Mouse (Mus musculus) limb, embryonic 13.5 days (tissue): ENCODE results near the gene Kcnj6. TPM values are rescaled to one million over a fixed set of nuclear protein-coding genes. Genes with fewer than 3 reads are reported as not detected.

Source experiments
- ATAC-seq: fragments of 200-750 bp; cut with Nextera tagmentation; 2 replicates; pipeline ENCODE4 v1.8.0; 2017; ENCODE audit warnings: low read depth, moderate number of reproducible peaks, moderate TSS enrichment; ENCODE audit not compliant: low FRiP score
- H3K27ac ChIP-seq: fragments of 300-500 bp; sonication (generic); 2 replicates; pipeline ENCODE4 v1.5.1; 2015; ENCODE audit warnings: inconsistent platforms, mild to moderate bottlenecking, moderate library complexity
- H3K27me3 ChIP-seq: fragments of 300-500 bp; sonication (generic); 2 replicates; pipeline ENCODE4 v1.6.1; 2015; ENCODE audit warnings: mild to moderate bottlenecking, inconsistent platforms
- H3K36me3 ChIP-seq: fragments of 300-500 bp; sonication (generic); 2 replicates; pipeline ENCODE4 v1.6.1; 2015; ENCODE audit warnings: inconsistent platforms, mild to moderate bottlenecking, moderate library complexity
- H3K4me1 ChIP-seq: fragments of 300-500 bp; sonication (generic); 2 replicates; pipeline ENCODE4 v1.6.1; 2015; ENCODE audit warnings: inconsistent platforms
- H3K4me2 ChIP-seq: fragments of 300-500 bp; sonication (generic); replicated peaks from 2 replicates; pipeline ENCODE4 v1.6.1; 2015; ENCODE audit warnings: inconsistent platforms, mild to moderate bottlenecking, moderate library complexity
- H3K4me3 ChIP-seq: fragments of 300-500 bp; sonication (generic); 2 replicates; pipeline ENCODE4 v1.5.1; 2015; ENCODE audit warnings: moderate library complexity, mild to moderate bottlenecking, inconsistent platforms
- H3K9ac ChIP-seq: fragments of 300-500 bp; sonication (generic); 2 replicates; pipeline ENCODE4 v1.6.1; 2015; ENCODE audit warnings: mild to moderate bottlenecking, inconsistent platforms
- H3K9me3 ChIP-seq: fragments of 300-500 bp; sonication (generic); 2 replicates; pipeline ENCODE4 v1.6.1; 2016; ENCODE audit warnings: inconsistent platforms
- WGBS: fragments of 180-500 bp; shearing (Covaris S2); methylation state at CpG from one replicate; pipeline ENCODE4 v1.1.7; 2015; 5-methylcytosine and 5-hydroxymethylcytosine counted together
- polyA plus RNA-seq: library from polyadenylated mRNA; unstranded; fragments of >200 nt; fragmentation: Nextera tagmentation; extraction: Ambion mirVana; gene quantifications from 2 replicates; pipeline ENCODE4 v1.2.1, GENCODE M21; 2015

The Kcnj6 gene
- polyA plus RNA-seq, 1 experiment from 2014 or later, result not detected

DNA sequence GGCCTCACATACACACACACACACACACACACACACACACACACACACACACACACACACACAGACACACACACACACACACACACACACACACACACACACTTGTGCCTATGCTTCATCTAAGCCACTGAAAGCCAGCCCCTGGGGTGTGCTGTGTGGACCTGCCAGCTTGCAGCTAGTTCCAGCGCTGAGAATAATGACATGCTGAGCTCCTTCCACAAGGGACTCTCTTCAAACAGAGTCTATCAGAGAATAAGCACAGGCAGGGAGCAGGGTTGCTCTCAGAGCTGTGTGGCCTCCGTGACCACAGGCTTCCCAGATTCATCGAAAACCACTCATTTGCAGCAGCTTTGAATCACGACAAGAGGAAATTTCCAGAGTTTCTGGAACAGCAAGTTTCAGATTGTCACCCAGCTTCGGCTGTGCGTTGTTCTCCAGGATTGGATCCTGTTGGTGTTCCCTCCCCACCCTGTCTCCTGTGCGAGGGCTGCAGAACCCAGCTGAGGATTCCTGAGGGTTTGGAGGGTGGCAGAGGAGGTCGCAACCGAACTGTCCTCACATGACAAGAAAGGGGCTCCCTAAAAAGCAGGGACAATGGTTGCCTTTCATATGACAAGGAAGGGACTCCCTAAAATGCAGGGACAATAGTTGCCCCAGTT lies 124.8 kb downstream of the Kcnj6 start:
- ATAC-seq, result no peak
- WGBS, result 55% methylated on average over 9 of the region's 9 CpGs

DNA sequence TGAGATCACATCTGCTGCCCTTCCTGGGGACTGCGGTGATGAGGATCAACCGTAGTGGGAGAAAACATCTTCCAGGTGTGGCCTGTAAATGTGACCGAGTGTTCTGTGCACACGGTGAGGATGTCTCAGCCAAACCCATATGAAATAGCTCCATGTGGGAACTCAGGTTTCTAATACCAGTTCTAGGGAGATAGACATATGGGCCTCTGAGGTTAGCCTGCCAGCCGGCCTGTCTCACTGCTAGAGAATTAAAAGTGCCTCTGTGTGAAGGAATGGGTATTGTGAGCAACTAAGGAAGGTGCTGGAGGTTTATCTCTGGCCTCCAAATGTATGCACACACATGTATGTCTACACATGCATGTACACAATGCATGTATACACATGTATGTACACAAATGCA lies 129.1 kb downstream of the Kcnj6 start:
- H3K27me3 ChIP-seq, result no peaks in the 10 kb centered on the region
- H3K4me2 ChIP-seq, result no peak overlapping the region
- 65% methylated on average over 5 of the region's 5 CpGs for WGBS
- H3K4me3 ChIP-seq, result no peak overlapping the region
- H3K9me3 ChIP-seq, result no peaks in the 10 kb centered on the region
- H3K9ac ChIP-seq, result no peak overlapping the region
- no peaks in the 10 kb centered on the region for H3K36me3 ChIP-seq
- H3K4me1 ChIP-seq, result peaks cover 6% of the 10 kb centered on the region
- ATAC-seq, result no peak
- H3K27ac ChIP-seq, result no peak overlapping the region

More for the DNA sequence above, 124.8 kb downstream of the Kcnj6 start:
- no peaks in the 10 kb centered on the region for H3K9me3 ChIP-seq
- no peaks in the 10 kb centered on the region; the same call in 1 of the 2 replicates for H3K4me1 ChIP-seq
- no peaks in the 10 kb centered on the region for H3K27me3 ChIP-seq
- no peak overlapping the region for H3K9ac ChIP-seq
- H3K4me3 ChIP-seq, result no peak overlapping the region
- H3K27ac ChIP-seq, result no peak overlapping the region
- H3K4me2 ChIP-seq, result no peak overlapping the region
- H3K36me3 ChIP-seq, result no peaks in the 10 kb centered on the region

DNA sequence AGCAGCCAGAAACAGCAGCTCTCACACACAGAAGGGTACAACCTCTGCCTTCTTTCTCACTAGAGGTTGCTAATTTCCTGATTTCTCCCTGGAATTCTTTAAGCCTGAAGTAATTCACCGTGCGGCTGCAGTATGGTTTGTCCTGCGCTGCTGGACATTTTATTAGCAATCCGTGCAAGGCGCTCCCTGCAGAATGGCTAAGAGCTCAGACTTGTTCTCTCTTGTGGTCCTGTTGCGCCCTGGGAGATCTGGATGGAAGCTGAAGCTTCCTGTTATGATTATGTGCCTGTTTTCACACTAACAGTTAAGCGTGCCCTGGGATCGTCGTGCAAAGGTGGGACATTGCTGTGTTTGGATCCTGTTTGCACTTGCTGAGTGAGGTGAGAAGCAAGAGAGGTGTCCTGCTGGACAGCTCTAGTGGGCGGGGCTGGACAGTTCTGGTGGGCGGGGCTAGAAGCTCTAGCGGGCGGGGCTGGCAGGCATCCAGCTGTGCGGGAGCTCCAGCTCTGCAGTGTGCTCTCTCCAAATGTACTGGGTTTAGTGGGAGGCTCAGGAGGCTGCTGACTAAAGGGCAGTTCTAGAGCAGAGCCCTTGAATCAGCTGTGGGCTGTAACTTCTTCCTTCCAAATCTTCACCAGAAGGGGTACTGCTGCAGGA lies 131.1 kb downstream of the Kcnj6 start:
- Histone ChIP-seq H3K4me2 (peak overlapping the region; percentile 15), H3K4me1 (peaks cover 6% of the 10 kb centered on the region), H3K4me3 (no peak overlapping the region), H3K9ac (no peak overlapping the region), H3K9me3 (no peaks in the 10 kb centered on the region), H3K27ac (no peak overlapping the region), H3K27me3 (no peaks in the 10 kb centered on the region), H3K36me3 (no peaks in the 10 kb centered on the region)
- peak; percentile 72; the same call in 1 of the 2 replicates for ATAC-seq
- 33% methylated on average over 14 of the region's 14 CpGs for WGBS

DNA sequence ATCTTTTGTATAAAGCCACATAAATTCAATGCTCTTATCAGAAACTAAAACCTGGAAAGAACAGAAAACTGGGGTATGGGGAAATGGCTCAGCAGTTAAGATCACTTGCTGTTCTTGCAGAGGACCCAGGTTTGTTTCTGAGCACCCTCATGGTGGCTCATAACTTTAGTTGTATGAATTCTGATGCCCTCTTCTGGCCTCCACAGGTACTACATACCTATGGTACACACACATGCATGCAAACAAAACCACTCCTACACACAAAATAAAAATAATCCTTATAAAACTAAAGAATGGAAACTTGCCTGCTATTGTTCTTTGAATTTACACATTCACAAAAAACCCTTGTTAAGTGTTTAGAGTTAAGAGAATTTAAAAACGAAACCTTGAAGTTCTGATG lies 131.7 kb downstream of the Kcnj6 start:
- 71% methylated on average over 1 of the region's 1 CpGs for WGBS
- no peak for ATAC-seq
- peaks cover 6% of the 10 kb centered on the region for H3K4me1 ChIP-seq
- no peaks in the 10 kb centered on the region for H3K27me3 ChIP-seq
- H3K4me2 ChIP-seq, result no peak overlapping the region
- no peaks in the 10 kb centered on the region for H3K36me3 ChIP-seq
- H3K4me3 ChIP-seq, result no peak overlapping the region
- no peak overlapping the region for H3K9ac ChIP-seq
- no peak overlapping the region for H3K27ac ChIP-seq
- no peaks in the 10 kb centered on the region for H3K9me3 ChIP-seq

DNA sequence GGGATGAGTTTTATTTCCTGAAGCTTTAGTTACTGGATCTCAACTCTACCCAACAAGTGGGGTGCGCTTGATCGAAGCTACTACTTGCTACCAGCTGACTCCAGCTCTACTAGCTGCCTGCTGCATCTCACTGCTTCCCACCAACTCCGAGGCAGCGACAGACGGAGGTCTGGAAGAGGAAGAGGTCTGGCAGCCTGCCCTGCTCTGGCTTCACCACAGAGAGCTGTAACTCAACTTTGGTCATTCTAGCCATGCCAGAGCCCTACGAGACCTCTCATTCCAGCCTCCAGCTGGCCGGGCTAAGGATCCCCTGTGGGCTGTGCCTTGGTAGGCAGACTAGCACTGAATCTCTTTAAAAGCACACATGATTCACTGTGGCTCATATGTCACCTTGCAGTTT lies 132.4 kb downstream of the Kcnj6 start:
- Histone ChIP-seq H3K4me2 (no peak overlapping the region), H3K36me3 (no peaks in the 10 kb centered on the region), H3K27me3 (no peaks in the 10 kb centered on the region), H3K9ac (no peak overlapping the region), H3K27ac (no peak overlapping the region), H3K4me3 (no peak overlapping the region), H3K9me3 (no peaks in the 10 kb centered on the region), H3K4me1 (peaks cover 6% of the 10 kb centered on the region)
- WGBS, result 90% methylated on average over 7 of the region's 7 CpGs
- no peak for ATAC-seq

DNA sequence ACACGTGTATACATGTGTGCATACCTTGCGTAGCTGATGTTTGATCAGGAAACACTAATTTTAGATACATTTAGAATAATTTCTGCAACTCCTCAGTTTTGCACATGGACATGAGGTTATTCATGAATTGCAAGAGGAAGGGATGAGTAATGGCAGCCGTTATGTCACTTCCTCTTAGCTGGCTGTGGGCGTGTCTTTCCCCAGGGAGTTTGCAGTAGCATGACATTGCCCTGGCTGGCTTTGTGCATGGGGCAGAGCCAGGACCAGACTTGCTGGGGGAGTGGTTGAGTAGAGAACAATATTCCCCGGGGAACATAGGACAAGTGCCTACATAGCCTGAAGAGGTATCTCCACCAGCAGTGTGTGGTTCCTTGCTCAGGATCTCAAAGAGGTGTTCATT lies 134.0 kb downstream of the Kcnj6 start:
- no peak overlapping the region for H3K27ac ChIP-seq
- H3K4me3 ChIP-seq, result no peak overlapping the region
- H3K27me3 ChIP-seq, result no peaks in the 10 kb centered on the region
- no peak overlapping the region for H3K4me2 ChIP-seq
- no peak overlapping the region for H3K9ac ChIP-seq
- WGBS, result 88% methylated on average over 5 of the region's 5 CpGs
- H3K36me3 ChIP-seq, result no peaks in the 10 kb centered on the region
- ATAC-seq, result no peak
- no peaks in the 10 kb centered on the region for H3K9me3 ChIP-seq
- peaks cover 6% of the 10 kb centered on the region for H3K4me1 ChIP-seq

DNA sequence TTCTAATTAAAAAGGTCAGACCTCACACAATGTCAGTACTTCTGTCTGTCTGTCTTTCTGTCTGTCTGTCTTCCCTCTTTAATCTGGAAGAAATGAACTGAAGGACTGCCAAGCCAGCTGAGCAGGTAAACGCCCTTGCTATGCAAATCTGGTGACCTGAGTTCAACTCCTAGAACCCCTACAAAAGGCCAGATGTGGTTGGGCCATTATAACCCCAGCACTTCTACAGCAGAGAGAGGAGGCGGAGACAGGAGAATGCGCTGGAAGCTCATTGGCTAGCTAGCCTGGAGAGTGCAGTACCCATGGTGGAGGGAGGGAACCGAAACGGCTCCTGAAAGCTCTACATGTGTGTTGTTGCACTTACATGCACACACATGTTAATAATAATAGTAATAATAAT lies 141.5 kb downstream of the Kcnj6 start:
- no peak overlapping the region for H3K4me3 ChIP-seq
- no peak for ATAC-seq
- no peak overlapping the region for H3K9ac ChIP-seq
- no peaks in the 10 kb centered on the region for H3K4me1 ChIP-seq
- WGBS, result 90% methylated on average over 5 of the region's 5 CpGs
- H3K27ac ChIP-seq, result no peak overlapping the region
- no peaks in the 10 kb centered on the region for H3K9me3 ChIP-seq
- no peak overlapping the region for H3K4me2 ChIP-seq
- no peaks in the 10 kb centered on the region for H3K36me3 ChIP-seq
- no peaks in the 10 kb centered on the region for H3K27me3 ChIP-seq

DNA sequence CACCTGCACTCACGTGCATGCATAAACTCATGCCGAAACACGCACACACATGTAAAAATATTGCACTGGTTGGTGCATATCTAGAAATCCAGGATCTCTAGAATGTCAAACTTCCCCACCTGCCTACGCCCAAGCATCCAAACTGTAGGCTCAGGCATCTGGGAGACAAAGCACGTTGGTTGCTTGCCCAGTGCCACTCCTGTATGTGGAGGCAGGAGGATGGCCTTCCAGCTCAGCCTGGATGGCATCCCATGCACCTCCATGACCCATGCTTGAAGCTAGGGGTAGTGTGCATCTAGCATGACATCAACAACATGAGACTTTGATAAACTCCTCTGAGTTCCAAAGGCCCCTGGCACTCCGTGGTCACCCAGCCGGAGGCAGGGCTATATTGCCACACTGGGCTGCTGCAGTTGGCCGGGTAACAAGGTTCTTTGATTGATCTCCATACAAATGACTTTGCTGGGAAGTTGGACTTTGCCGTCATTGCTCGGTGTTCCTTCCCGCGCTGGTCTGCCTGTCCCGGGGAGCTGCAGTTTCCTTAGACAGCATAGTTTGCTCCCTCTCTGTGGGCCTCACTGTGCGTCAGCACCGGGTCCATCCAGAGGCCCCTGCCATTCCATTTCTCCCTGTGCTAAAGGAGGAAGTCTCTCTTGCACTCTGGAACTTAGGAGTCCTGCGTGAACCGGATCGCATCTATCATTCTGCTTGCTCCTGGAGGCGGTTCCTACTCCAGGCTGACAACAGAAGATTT lies 144.9 kb downstream of the Kcnj6 start:
- WGBS, result 69% methylated on average over 19 of the region's 19 CpGs

DNA sequence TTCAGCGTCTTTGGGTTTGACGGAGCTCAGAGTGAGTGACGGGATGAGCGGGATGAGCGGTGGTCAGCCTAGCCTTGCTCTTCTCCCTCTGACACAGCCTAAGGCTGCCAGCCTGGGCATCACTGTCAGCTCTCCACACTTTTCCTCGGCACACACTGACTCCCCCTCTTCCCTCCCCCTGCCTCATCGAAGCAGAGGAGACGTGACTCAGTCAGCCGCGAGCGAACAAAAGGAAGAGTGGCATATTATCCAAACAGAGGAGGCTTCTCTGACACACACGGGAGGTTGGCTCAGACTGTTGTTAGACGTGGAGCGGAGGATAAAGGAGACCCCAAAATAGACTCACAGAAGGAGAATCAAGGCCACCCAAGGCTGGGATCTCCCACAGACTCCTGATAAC lies 147.1 kb downstream of the Kcnj6 start:
- Histone ChIP-seq H3K9ac (no peak overlapping the region), H3K4me2 (no peak overlapping the region), H3K4me3 (no peak overlapping the region), H3K27ac (no peak overlapping the region), H3K36me3 (no peaks in the 10 kb centered on the region), H3K9me3 (no peaks in the 10 kb centered on the region), H3K4me1 (peaks cover 10% of the 10 kb centered on the region), H3K27me3 (no peaks in the 10 kb centered on the region)
- ATAC-seq, result no peak
- WGBS, result 71% methylated on average over 14 of the region's 14 CpGs

More for the DNA sequence above, 144.9 kb downstream of the Kcnj6 start:
- Histone ChIP-seq H3K36me3 (no peaks in the 10 kb centered on the region), H3K4me3 (no peak overlapping the region), H3K9ac (no peak overlapping the region), H3K4me2 (no peak overlapping the region), H3K4me1 (peaks cover 10% of the 10 kb centered on the region), H3K9me3 (no peaks in the 10 kb centered on the region), H3K27me3 (no peaks in the 10 kb centered on the region), H3K27ac (no peak overlapping the region)
- no peak for ATAC-seq

DNA sequence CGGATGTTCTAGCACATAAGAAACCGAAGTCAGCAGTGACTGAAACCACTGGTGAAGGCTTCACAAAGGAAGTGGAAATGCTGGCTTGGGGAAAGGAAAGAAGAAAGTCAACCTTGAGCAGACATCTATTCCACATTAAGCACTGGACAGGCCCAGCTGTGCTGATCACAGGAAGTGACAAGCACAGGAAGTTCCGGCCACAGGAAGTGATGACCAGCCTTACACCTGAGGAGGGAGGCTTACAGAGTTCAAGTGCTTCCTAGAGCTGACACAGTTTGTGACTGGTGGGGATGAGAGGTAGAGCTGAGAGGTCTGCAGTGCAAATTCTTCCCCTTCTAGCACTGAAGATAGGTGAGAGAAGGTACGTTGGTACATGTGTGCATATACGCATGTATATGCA lies 151.5 kb downstream of the Kcnj6 start:
- no peaks in the 10 kb centered on the region for H3K27me3 ChIP-seq
- no peak overlapping the region for H3K4me2 ChIP-seq
- no peak overlapping the region for H3K9ac ChIP-seq
- H3K4me3 ChIP-seq, result no peak overlapping the region
- no peaks in the 10 kb centered on the region for H3K36me3 ChIP-seq
- H3K4me1 ChIP-seq, result peaks cover 11% of the 10 kb centered on the region
- ATAC-seq, result no peak
- H3K27ac ChIP-seq, result no peak overlapping the region
- WGBS, result 94% methylated on average over 5 of the region's 5 CpGs
- no peaks in the 10 kb centered on the region for H3K9me3 ChIP-seq

DNA sequence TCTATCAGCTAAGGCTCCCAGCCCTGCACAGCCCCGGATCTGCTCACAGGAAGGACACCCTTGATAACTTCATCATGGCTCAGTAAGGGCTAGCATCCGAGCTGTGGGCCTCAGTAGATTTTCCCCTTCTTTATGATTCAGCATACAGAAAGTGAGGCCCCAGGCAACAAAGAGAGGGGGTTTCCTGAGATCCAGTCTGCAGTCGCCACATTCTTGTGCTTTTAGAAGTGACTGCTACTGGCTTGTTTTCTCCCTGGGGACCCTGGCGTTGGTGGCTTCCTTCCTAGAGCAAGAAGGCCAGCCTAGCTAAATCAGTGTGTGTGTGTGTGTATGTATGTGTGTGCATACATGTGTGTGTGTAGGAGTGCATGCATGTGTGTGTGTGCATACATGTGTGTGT lies 152.7 kb downstream of the Kcnj6 start:
- Histone ChIP-seq H3K36me3 (no peaks in the 10 kb centered on the region), H3K27ac (no peak overlapping the region), H3K9me3 (no peaks in the 10 kb centered on the region), H3K27me3 (no peaks in the 10 kb centered on the region), H3K4me2 (no peak overlapping the region), H3K4me3 (no peak overlapping the region), H3K4me1 (peaks cover 15% of the 10 kb centered on the region), H3K9ac (no peak overlapping the region)
- 51% methylated on average over 4 of the region's 4 CpGs for WGBS
- no peak for ATAC-seq

DNA sequence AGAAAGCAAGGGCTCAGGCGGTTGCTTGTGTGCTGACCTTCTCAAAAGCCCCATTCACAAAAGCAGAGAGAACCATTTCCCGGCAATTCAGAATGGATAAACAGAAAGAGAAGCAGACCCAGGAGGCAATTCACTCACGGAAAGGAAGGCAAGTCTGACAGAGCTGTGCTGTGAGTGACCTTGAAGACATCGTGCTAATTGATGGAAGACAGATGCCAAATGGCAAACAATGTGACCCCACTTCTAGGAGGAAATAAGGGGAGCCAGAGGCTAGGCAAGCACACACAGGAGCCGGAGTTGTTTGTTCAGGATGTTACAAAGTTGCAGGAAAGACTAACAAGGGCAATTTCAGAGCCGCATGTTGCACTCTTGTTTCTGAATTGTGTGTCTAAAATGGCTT lies 158.1 kb downstream of the Kcnj6 start:
- Histone ChIP-seq H3K27me3 (0 out of 2 replicates have a peak, but pooled peaks cover 6% of the 10 kb centered on the region), H3K9me3 (no peaks in the 10 kb centered on the region), H3K4me3 (no peak overlapping the region), H3K9ac (no peak overlapping the region), H3K36me3 (no peaks in the 10 kb centered on the region), H3K27ac (no peak overlapping the region), H3K4me2 (no peak overlapping the region), H3K4me1 (peaks cover 16% of the 10 kb centered on the region)
- ATAC-seq, result no peak
- 35% methylated on average over 6 of the region's 6 CpGs for WGBS
